Mouse (Mus musculus) cerebellum, adult 9-10 months (tissue): ENCODE data around the gene Rad51b.

Experiments used
- DNase-seq: peaks from one replicate; pipeline ENCODE4 v3.0.0; 2022

The Rad51b gene

DNA sequence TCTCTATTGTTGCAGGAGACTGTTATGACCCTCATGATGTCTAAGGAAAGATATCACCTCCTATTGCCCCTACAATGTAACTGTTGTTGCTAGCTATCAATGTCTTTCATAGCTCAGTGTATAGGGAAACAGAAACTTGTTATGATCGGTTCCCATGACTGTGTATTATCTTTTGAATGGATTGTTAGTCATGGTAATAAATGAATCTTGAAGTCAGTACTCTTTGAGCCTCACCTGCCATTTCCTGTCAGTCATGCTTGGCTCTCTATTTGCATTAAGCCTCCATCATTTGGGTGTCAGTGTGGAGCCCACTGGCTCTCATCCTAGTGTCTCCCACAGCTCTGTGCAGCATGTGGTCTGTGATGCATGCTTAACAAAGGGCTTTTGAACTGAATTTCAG is 326.2 kb downstream of the Rad51b start:
- no peak for DNase-seq

DNA sequence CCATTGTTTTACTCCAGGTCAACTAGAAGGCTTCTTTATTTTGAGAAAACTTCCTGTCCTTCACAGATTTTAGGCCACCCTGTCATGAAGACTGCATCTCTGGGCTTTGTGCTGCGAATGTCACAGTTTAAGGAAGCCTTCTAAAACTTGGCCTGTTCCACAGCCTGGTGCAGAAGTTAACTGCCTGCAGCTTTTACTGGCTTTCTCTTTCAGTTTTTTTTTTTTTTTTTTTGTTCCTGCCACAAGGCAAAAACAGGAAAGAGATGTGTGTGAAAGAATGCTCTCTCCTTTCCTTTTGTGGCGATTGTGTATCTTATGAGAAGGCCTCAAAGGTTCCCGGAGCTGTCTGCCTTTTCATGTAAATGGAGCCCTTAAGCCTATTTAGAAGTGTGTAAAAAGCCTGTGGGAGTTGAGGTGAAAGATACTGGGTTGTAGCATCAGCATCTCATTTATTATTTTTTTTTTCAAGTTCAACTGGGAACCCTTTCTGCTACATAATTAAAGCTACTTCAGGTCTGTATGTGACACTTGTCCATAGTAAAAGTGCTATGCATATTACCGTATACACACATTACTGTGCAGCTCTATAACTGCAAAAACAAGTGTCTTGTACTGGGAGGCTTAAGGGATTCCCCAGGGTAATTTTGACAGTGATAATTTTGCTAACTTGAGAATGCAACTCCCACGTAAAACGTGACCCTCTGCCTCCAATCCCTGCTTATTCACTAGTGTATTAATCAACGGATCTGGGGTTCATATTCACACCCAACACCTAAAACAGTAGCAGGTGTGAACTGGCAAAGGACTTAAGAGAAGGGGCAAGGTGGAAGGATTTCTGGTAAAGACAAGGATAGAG is 328.8 kb downstream of the Rad51b start:
- no peak for DNase-seq

DNA sequence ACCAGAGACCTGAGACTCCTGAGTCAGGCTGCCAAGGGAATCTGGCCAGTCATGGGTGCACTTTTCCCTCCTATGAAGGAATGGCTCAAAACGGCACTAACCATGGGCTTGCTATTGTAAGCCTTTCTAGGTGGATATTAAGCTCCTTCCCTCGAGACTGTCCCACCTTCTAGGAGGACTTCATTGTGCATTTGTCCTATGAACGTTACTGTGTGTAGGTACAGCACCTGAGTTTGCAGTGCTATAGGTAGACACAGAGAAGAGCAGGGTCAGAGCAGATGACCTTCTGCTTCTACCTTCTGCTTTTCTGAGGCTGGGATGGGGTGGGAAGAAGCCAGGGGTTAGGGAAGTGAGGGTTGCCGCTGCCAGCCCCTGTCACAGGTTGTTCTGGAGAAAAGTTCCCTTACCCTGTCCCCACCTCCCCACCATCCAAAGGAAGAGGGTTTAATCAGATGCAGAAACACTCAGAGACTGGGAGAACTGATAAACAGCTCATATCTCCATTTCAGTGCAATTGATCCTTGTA is 329.5 kb downstream of the Rad51b start:
- no peak for DNase-seq

- DNase-seq, result no peak
Measured at GRCm38 (mm10) chr12:79627351-79628120, 330.5 kb downstream of the Rad51b start.

- no peak for DNase-seq
Measured at GRCm38 (mm10) chr12:79628121-79628774, 331.2 kb downstream of the Rad51b start.

DNA sequence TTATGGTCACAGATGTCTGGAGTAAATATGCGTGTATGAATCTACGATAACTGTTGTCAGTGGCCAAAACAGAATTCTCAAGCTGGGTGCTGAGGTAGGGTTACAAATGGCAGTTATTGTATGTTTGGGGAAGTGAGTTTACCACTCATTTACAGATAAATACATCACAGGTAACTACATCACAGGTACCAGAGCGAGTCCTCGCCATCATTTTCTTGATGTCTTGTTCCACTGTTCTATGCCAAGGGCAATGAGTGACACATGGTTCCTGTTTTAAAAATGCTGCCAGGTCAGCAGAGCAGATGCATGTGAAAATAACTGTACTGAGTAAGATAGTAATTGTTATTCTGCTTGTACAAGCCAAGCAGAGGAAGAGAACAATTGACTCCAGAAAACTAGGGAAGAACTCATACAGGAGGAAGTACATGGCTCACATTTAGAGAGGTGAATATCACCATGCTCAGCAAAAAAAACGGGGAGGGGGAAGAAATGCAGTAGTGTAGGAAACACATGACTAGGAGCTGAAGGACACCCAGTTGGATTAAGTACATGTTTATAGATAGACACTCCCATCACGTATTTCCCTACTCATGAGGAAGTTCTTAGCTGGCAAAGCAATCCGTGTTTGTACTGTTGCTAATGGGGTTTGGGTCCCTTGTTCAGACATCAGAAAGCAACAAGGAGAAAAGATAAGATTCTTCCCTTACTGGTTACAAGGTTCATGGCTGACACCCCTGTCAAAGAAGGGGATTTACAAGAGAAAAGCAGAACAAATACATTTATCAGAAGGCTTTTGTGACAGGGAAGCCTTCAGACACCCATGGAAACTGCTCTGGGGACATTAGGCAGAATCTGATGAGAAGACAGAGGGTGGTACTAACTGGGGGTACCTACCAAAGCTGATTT is 333.1 kb downstream of the Rad51b start:
- no peak for DNase-seq

- DNase-seq, result no peak
Measured at GRCm38 (mm10) chr12:79633458-79634106, 336.5 kb downstream of the Rad51b start.

DNA sequence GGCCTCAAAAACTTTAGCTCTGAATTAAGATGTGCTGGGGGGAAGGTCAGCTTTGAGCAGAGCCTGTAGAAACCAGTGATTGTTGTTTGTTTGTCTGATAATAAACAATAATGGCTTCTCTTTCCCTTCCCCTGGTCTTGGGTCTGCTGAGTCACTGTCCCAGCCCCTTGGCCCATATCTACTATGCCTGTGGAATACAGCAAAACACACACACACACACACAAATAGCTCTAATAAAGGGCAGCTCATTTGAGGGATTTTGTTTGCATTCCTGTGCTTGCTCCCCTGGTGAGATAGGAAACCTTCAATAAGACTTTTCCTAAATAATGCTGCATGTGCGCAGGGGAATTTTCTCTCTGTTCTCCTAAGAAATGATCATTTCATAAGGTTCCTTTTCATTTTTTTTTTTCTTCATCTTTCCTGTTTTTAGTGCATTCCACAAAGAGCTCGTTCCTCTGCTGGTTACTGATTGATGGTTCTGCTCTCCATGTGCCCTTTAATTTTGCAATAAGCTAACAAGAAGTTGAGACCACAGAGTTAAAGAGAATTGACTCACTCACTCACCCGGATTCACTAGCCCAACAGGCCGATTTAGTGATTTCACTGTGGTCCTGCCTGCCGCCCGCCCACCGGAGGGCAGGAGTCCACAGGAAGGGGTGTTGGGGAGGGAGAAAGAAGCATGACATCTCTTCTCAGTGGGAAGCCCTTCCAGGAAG is 344.6 kb downstream of the Rad51b start:
- no peak for DNase-seq

DNA sequence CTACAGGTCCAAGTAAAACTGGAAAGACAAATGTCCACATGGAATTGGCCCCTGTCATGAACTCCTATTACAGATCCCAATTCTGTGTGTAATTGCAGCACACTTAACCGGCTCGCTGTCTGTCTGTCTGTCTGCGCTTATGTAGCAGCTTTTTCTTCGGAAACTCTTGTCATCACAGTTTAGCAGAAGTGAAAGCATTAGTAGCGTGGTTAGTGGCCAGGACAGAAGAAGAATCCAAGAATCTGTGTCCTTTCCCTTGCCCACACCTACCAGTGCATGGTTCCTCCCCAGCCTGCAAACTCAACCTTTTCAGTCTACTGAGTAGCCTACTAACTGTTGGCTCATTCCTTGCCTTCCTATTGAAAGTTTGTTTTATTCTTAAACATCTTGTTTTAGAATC is 345.6 kb downstream of the Rad51b start:
- no peak for DNase-seq

DNA sequence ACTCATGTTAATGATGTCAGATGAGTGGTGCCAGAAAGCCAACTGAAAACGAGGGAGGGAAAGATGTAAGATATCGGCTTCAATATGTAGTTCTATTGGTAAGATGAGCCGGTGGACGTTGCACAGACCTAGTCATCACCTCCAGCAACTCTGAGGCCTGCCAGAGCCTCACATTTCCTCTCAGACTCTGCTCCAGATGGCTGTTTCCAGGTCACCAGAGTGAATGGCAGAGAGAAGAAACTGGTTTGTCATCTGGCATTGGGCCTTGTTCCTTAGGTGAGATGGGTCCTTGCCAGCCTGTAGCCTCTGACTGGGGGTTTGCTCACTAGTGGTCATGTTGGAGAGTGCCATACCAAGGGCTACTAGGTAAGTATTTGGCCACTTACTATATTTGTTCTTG is 348.6 kb downstream of the Rad51b start:
- peak; percentile 16 for DNase-seq

- no peak for DNase-seq
Measured at GRCm38 (mm10) chr12:79646646-79647164, 349.6 kb downstream of the Rad51b start.

- no peak for DNase-seq
Measured at GRCm38 (mm10) chr12:79647382-79647781, 350.3 kb downstream of the Rad51b start.

DNA sequence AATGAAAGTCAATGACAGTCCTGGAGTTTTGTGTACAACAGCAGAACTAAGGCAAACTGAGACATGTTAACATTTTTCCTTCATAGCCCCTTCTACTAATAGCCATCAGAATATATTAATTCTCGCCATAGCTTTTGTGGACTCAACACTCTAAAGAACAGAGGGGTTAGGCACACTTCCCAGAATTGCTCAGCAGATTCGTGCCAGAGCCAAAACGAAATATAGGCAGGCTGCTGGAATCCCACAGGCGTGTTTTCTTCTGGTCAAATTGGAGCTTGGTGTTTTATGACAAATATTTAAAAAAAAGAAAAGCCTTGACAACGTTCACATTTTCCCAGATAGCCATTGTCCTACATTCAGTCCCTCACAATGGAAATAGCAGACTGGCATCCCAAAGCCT is 350.9 kb downstream of the Rad51b start:
- no peak for DNase-seq

DNA sequence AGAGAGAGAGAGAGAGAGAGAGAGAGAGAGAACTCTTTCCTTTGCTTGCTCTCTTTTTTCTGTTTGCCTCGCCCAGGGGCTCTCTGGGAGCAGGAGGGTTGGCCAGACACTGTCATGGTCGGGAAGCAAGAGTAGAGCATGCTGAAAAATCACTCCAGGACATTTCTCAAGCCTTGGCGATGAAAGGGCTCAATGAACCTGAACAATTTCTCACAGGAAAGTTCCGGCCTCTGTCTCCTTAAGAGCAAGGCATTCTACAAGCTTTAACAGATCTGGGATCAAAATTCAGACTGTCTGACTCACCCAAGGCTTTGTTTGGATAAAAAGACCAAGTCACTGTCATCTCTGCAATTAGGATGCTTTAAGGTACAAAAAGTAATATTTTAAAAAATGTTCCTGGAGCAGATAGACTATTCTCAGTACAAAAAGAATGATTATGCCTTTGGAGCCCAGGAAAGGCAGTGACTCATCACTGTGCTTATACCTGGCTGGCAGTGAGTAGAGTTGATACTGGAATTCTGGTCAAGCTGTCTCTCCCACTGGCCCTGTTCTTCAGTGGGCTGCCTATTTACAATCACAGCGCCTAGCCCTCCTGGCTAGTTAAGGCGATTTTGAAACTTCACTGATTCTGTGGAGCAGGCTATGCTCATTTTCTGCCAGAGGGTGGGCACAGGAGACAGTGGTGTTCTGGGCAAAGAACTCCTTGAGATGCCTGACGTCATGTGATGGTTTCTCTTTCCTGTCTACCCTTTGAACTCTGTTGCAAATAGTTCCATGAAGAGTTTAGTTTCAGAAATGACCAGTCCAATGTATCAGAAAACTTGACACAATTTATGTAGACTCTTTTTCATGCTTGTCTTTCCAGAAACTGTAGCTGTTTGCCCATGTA is 352.0 kb downstream of the Rad51b start:
- DNase-seq, result no peak

GRCm38 (mm10) chr12:79649796-79650195 is 352.7 kb downstream of the Rad51b start:
- no peak for DNase-seq

DNA sequence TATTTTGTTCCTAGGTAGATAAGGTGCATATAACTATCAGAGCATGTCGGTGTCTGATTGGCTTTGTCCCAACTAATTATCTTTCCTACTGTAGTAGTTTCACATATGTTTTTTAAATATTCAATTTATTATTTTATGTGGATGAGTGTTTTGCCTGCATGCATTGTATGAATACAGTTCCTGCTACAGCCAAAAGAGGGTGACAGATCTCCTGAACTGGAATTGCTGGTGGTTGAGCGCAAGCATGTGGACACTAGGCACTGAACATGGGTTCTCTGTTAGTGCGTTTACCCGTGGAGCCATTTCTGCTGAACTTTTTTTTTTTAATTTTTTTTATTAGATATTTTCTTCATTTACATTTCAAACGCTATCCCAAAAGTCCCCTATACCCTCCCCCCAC is 358.1 kb downstream of the Rad51b start:
- DNase-seq, result no peak

- no peak for DNase-seq
Measured at GRCm38 (mm10) chr12:79658861-79659260, 361.8 kb downstream of the Rad51b start.

- DNase-seq, result no peak
Measured at GRCm38 (mm10) chr12:79661270-79661669, 364.2 kb downstream of the Rad51b start.

- DNase-seq, result no peak
Measured at GRCm38 (mm10) chr12:79663131-79663892, 366.2 kb downstream of the Rad51b start.
